Mouse (Mus musculus): Measurements from ENCODE around the gene Max.
A peak's percentile ranks its signal among the peaks of the same experiment; 100 is the strongest.

Max gene

GRCm38 (mm10) chr12:76920398-76920797 is 41.6 kb downstream of the Max start:
- DNase-seq (ENCODE audit: low read depth): no peak

- DNase-seq (ENCODE audit: low read depth): no peak
Measured at GRCm38 (mm10) chr12:76918855-76919254, 43.1 kb downstream of the Max start.

- DNase-seq (ENCODE audit: low read depth): no peak
Measured at GRCm38 (mm10) chr12:76918113-76918512, 43.9 kb downstream of the Max start.

GRCm38 (mm10) chr12:76916163-76916562 is 45.8 kb downstream of the Max start:
- no peak for DNase-seq (ENCODE audit: low read depth)

GRCm38 (mm10) chr12:76912193-76912592 is 49.8 kb downstream of the Max start:
- DNase-seq (ENCODE audit: low read depth): no peak

GRCm38 (mm10) chr12:76911171-76911726 is 50.8 kb downstream of the Max start:
- no peak for DNase-seq (ENCODE audit: low read depth)

- no peak for DNase-seq (ENCODE audit: low read depth)
Measured at GRCm38 (mm10) chr12:76910258-76910940, 51.6 kb downstream of the Max start.

- no peak for DNase-seq (ENCODE audit: low read depth)
Measured at GRCm38 (mm10) chr12:76909218-76909617, 52.8 kb downstream of the Max start.

- no peak for DNase-seq (ENCODE audit: low read depth)
Measured at GRCm38 (mm10) chr12:76906278-76906677, 55.7 kb downstream of the Max start.

GRCm38 (mm10) chr12:76901508-76902294 is 60.3 kb downstream of the Max start:
- no peak for DNase-seq (ENCODE audit: low read depth)

- peak; percentile 27 for DNase-seq (ENCODE audit: low read depth)
Measured at GRCm38 (mm10) chr12:76899261-76899975, 62.6 kb downstream of the Max start.

GRCm38 (mm10) chr12:76898141-76898540 is 63.9 kb downstream of the Max start:
- DNase-seq (ENCODE audit: low read depth): no peak

GRCm38 (mm10) chr12:76897006-76897405 is 65.0 kb downstream of the Max start:
- DNase-seq (ENCODE audit: low read depth): no peak

- no peak for DNase-seq (ENCODE audit: low read depth)
Measured at GRCm38 (mm10) chr12:76896566-76896965, 65.4 kb downstream of the Max start.

GRCm38 (mm10) chr12:76895777-76896176 is 66.2 kb downstream of the Max start:
- no peak for DNase-seq (ENCODE audit: low read depth)

- DNase-seq (ENCODE audit: low read depth): no peak
Measured at GRCm38 (mm10) chr12:76894792-76895559, 67.0 kb downstream of the Max start.

GRCm38 (mm10) chr12:76892910-76893695 is 68.9 kb downstream of the Max start:
- DNase-seq (ENCODE audit: low read depth): no peak

- DNase-seq (ENCODE audit: low read depth): no peak
Measured at GRCm38 (mm10) chr12:76891160-76891559, 70.8 kb downstream of the Max start.

- peak; percentile 27 for DNase-seq (ENCODE audit: low read depth)
Measured at GRCm38 (mm10) chr12:76889404-76890184, 72.4 kb downstream of the Max start.

- no peak for DNase-seq (ENCODE audit: low read depth)
Measured at GRCm38 (mm10) chr12:76887941-76888340, 74.1 kb downstream of the Max start.

Measured in naive thymus-derived CD4-positive, alpha-beta T cell, adult 2 months (primary cell).